Mouse (Mus musculus): Measurements from ENCODE around the gene Cfap298. TPM values are rescaled to one million over a fixed set of nuclear protein-coding genes. Genes with fewer than 3 reads are reported as not detected.

Cfap298 gene
- polyA plus RNA-seq (2015; fragmentation: Nextera tagmentation; extraction: Ambion mirVana) = 54.1 and 55.0 TPM in 2 replicates

- Histone ChIP-seq H3K9me3 (no peaks in the 10 kb centered on the region), H3K9ac (replicated peaks) (peak within 1 kb of the TSS; percentile 83), H3K27ac (replicated peaks) (peak within 1 kb of the TSS; percentile 90), H3K4me3 (peak within 1 kb of the TSS; percentile 83), H3K4me2 (replicated peaks) (peak within 1 kb of the TSS; percentile 79), H3K4me1 (peaks cover 14% of the 10 kb centered on the region), H3K27me3 (no peaks in the 10 kb centered on the region), H3K36me3 (peaks cover 18% of the 10 kb centered on the region)
- WGBS = under 1% methylated on average over 56 of the region's 56 CpGs
- peak; percentile 97 for ATAC-seq (replicated peaks)
Observed at GRCm38 (mm10) chr16:90934687-90935328, at the start of gene Cfap298. TSS of gene Cfap298 (minus strand) at chr16:90935114.

- Histone ChIP-seq H3K36me3 (peaks cover 55% of the 10 kb centered on the region), H3K4me3 (no peak overlapping the region)
- WGBS = 94% methylated on average over 6 of the region's 6 CpGs
Observed at GRCm38 (mm10) chr16:90971004-90971403, 36.1 kb upstream of the Cfap298 start.

GRCm38 (mm10) chr16:90966241-90966640, 31.3 kb upstream of the Cfap298 start:
- no peak overlapping the region for H3K4me2 ChIP-seq (replicated peaks)

More at GRCm38 (mm10) chr16:90971004-90971403, 36.1 kb upstream of the Cfap298 start:
- Histone ChIP-seq H3K4me2 (replicated peaks) (no peak overlapping the region), H3K4me1 (no peaks in the 10 kb centered on the region), H3K27ac (replicated peaks) (no peak overlapping the region), H3K27me3 (no peaks in the 10 kb centered on the region), H3K9me3 (no peaks in the 10 kb centered on the region), H3K9ac (replicated peaks) (no peak overlapping the region)
- ATAC-seq (replicated peaks) = no peak

GRCm38 (mm10) chr16:90964302-90964701, 29.4 kb upstream of the Cfap298 start:
- Histone ChIP-seq H3K36me3 (peaks cover 50% of the 10 kb centered on the region), H3K9ac (replicated peaks) (no peak overlapping the region), H3K4me3 (no peak overlapping the region), H3K27ac (replicated peaks) (no peak overlapping the region), H3K27me3 (no peaks in the 10 kb centered on the region), H3K4me2 (replicated peaks) (no peak overlapping the region), H3K9me3 (no peaks in the 10 kb centered on the region), H3K4me1 (no peaks in the 10 kb centered on the region)
- WGBS = 94% methylated on average over 10 of the region's 10 CpGs
- no peak for ATAC-seq (replicated peaks)

More at GRCm38 (mm10) chr16:90966241-90966640, 31.3 kb upstream of the Cfap298 start:
- peaks cover 51% of the 10 kb centered on the region for H3K36me3 ChIP-seq
- no peaks in the 10 kb centered on the region for H3K9me3 ChIP-seq
- H3K27ac ChIP-seq (replicated peaks) = no peak overlapping the region
- no peaks in the 10 kb centered on the region for H3K4me1 ChIP-seq
- ATAC-seq (replicated peaks) = no peak
- H3K4me3 ChIP-seq = no peak overlapping the region
- no peaks in the 10 kb centered on the region for H3K27me3 ChIP-seq
- WGBS = 81% methylated on average over 4 of the region's 4 CpGs
- no peak overlapping the region for H3K9ac ChIP-seq (replicated peaks)

- WGBS = 92% methylated on average over 10 of the region's 10 CpGs
- H3K4me2 ChIP-seq (replicated peaks) = no peak overlapping the region
- H3K9ac ChIP-seq (replicated peaks) = no peak overlapping the region
- H3K27ac ChIP-seq (replicated peaks) = no peak overlapping the region
- no peaks in the 10 kb centered on the region for H3K9me3 ChIP-seq
- no peak for ATAC-seq (replicated peaks)
- H3K4me1 ChIP-seq = no peaks in the 10 kb centered on the region
- peaks cover 46% of the 10 kb centered on the region for H3K36me3 ChIP-seq
- no peak overlapping the region for H3K4me3 ChIP-seq
- H3K27me3 ChIP-seq = no peaks in the 10 kb centered on the region
Observed at GRCm38 (mm10) chr16:90963866-90964265, 29.0 kb upstream of the Cfap298 start.

GRCm38 (mm10) chr16:90963231-90963630, 28.3 kb upstream of the Cfap298 start:
- Histone ChIP-seq H3K27me3 (no peaks in the 10 kb centered on the region), H3K4me1 (no peaks in the 10 kb centered on the region), H3K36me3 (peaks cover 48% of the 10 kb centered on the region), H3K4me3 (no peak overlapping the region), H3K9ac (replicated peaks) (no peak overlapping the region), H3K27ac (replicated peaks) (no peak overlapping the region), H3K4me2 (replicated peaks) (no peak overlapping the region), H3K9me3 (no peaks in the 10 kb centered on the region)
- no peak for ATAC-seq (replicated peaks)
- WGBS = 91% methylated on average over 4 of the region's 4 CpGs

- H3K27me3 ChIP-seq = no peaks in the 10 kb centered on the region
- peaks cover 58% of the 10 kb centered on the region for H3K36me3 ChIP-seq
- no peak overlapping the region for H3K4me3 ChIP-seq
- H3K4me2 ChIP-seq (replicated peaks) = no peak overlapping the region
- no peak overlapping the region for H3K27ac ChIP-seq (replicated peaks)
- 91% methylated on average over 5 of the region's 5 CpGs for WGBS
- H3K9ac ChIP-seq (replicated peaks) = no peak overlapping the region
- H3K9me3 ChIP-seq = no peaks in the 10 kb centered on the region
- H3K4me1 ChIP-seq = no peaks in the 10 kb centered on the region
- no peak for ATAC-seq (replicated peaks)
Observed at GRCm38 (mm10) chr16:90958301-90959085, 23.6 kb upstream of the Cfap298 start.

- peaks cover 61% of the 10 kb centered on the region for H3K36me3 ChIP-seq
- H3K27me3 ChIP-seq = no peaks in the 10 kb centered on the region
- H3K4me2 ChIP-seq (replicated peaks) = no peak overlapping the region
- WGBS = 82% methylated on average over 6 of the region's 6 CpGs
- H3K4me1 ChIP-seq = no peaks in the 10 kb centered on the region
- H3K27ac ChIP-seq (replicated peaks) = no peak overlapping the region
- no peak for ATAC-seq (replicated peaks)
- no peaks in the 10 kb centered on the region for H3K9me3 ChIP-seq
- H3K4me3 ChIP-seq = no peak overlapping the region
- H3K9ac ChIP-seq (replicated peaks) = no peak overlapping the region
Observed at GRCm38 (mm10) chr16:90955494-90955893, 20.6 kb upstream of the Cfap298 start.

GRCm38 (mm10) chr16:90953770-90954169, 18.9 kb upstream of the Cfap298 start:
- Histone ChIP-seq H3K4me1 (no peaks in the 10 kb centered on the region), H3K27me3 (no peaks in the 10 kb centered on the region), H3K9me3 (no peaks in the 10 kb centered on the region), H3K36me3 (peaks cover 63% of the 10 kb centered on the region), H3K27ac (replicated peaks) (no peak overlapping the region), H3K9ac (replicated peaks) (no peak overlapping the region), H3K4me2 (replicated peaks) (no peak overlapping the region), H3K4me3 (no peak overlapping the region)
- WGBS = 92% methylated on average over 6 of the region's 6 CpGs
- no peak for ATAC-seq (replicated peaks)

GRCm38 (mm10) chr16:90953147-90953546, 18.2 kb upstream of the Cfap298 start:
- no peak overlapping the region for H3K9ac ChIP-seq (replicated peaks)
- H3K27me3 ChIP-seq = no peaks in the 10 kb centered on the region
- H3K36me3 ChIP-seq = peaks cover 57% of the 10 kb centered on the region
- no peaks in the 10 kb centered on the region for H3K9me3 ChIP-seq
- WGBS = 96% methylated on average over 9 of the region's 9 CpGs
- no peaks in the 10 kb centered on the region for H3K4me1 ChIP-seq
- no peak overlapping the region for H3K4me2 ChIP-seq (replicated peaks)
- H3K27ac ChIP-seq (replicated peaks) = no peak overlapping the region
- H3K4me3 ChIP-seq = no peak overlapping the region
- no peak for ATAC-seq (replicated peaks)

- H3K4me2 ChIP-seq (replicated peaks) = no peak overlapping the region
- H3K36me3 ChIP-seq = peaks cover 52% of the 10 kb centered on the region
- H3K27me3 ChIP-seq = no peaks in the 10 kb centered on the region
- no peak overlapping the region for H3K4me3 ChIP-seq
- no peak overlapping the region for H3K9ac ChIP-seq (replicated peaks)
- WGBS = 62% methylated on average over 17 of the region's 17 CpGs
- ATAC-seq (replicated peaks) = no peak
- no peaks in the 10 kb centered on the region for H3K9me3 ChIP-seq
- no peaks in the 10 kb centered on the region for H3K4me1 ChIP-seq
- H3K27ac ChIP-seq (replicated peaks) = no peak overlapping the region
Observed at GRCm38 (mm10) chr16:90950354-90950963, 15.5 kb upstream of the Cfap298 start.

- 65% methylated on average over 8 of the region's 8 CpGs for WGBS
Observed at GRCm38 (mm10) chr16:90946977-90947376, 12.1 kb upstream of the Cfap298 start.

More at GRCm38 (mm10) chr16:90946977-90947376, 12.1 kb upstream of the Cfap298 start:
- H3K4me3 ChIP-seq = no peak overlapping the region
- no peaks in the 10 kb centered on the region for H3K9me3 ChIP-seq
- no peaks in the 10 kb centered on the region for H3K4me1 ChIP-seq
- H3K27me3 ChIP-seq = no peaks in the 10 kb centered on the region
- no peak overlapping the region for H3K27ac ChIP-seq (replicated peaks)
- H3K36me3 ChIP-seq = peaks cover 60% of the 10 kb centered on the region
- ATAC-seq (replicated peaks) = no peak
- H3K4me2 ChIP-seq (replicated peaks) = no peak overlapping the region
- no peak overlapping the region for H3K9ac ChIP-seq (replicated peaks)
